Mouse (Mus musculus) liver, embryonic 15.5 days (tissue): ENCODE data around the gene Lhb. TPM values are rescaled to one million over a fixed set of nuclear protein-coding genes. Genes with fewer than 3 reads are reported as not detected.
"Not testable (repeated sequence)": the region's sequence is repeated elsewhere in the genome, so short reads cannot be mapped to it uniquely, and the experiment has no call there.

ENCODE experiments used
- ATAC-seq: fragments of 200-750 bp; cut with Nextera tagmentation; 2 replicates; pipeline ENCODE4 v1.8.0; 2017; ENCODE audit warnings: moderate number of reproducible peaks, mild to moderate bottlenecking, moderate library complexity; ENCODE audit not compliant: insufficient read depth
- H3K27ac ChIP-seq: fragments of 300-500 bp; sonication (generic); replicated peaks from 2 replicates; pipeline ENCODE4 v1.5.1; 2015; ENCODE audit warnings: mild to moderate bottlenecking, inconsistent platforms
- H3K27me3 ChIP-seq: fragments of 300-500 bp; sonication (generic); 2 replicates; pipeline ENCODE4 v1.6.1; 2015; ENCODE audit warnings: mild to moderate bottlenecking, inconsistent platforms
- H3K36me3 ChIP-seq: fragments of 300-500 bp; sonication (generic); replicated peaks from 2 replicates; pipeline ENCODE4 v1.6.1; 2015; ENCODE audit warnings: moderate library complexity, mild to moderate bottlenecking, inconsistent platforms
- H3K4me1 ChIP-seq: fragments of 300-500 bp; sonication (generic); replicated peaks from 2 replicates; pipeline ENCODE4 v1.6.1; 2015; ENCODE audit warnings: inconsistent platforms
- H3K4me2 ChIP-seq: fragments of 300-500 bp; sonication (generic); 2 replicates; pipeline ENCODE4 v1.6.1; 2015; ENCODE audit warnings: moderate library complexity, mild to moderate bottlenecking, inconsistent platforms
- H3K4me3 ChIP-seq: fragments of 300-500 bp; sonication (generic); replicated peaks from 2 replicates; pipeline ENCODE4 v1.5.1; 2015; ENCODE audit warnings: mild to moderate bottlenecking, inconsistent platforms
- H3K9ac ChIP-seq: fragments of 300-500 bp; sonication (generic); 2 replicates; pipeline ENCODE4 v1.6.1; 2015; ENCODE audit warnings: moderate library complexity, mild to moderate bottlenecking, inconsistent platforms
- H3K9me3 ChIP-seq: fragments of 300-500 bp; sonication (generic); replicated peaks from 2 replicates; pipeline ENCODE4 v1.6.1; 2016; ENCODE audit warnings: inconsistent platforms
- WGBS: fragments of 180-500 bp; shearing (Covaris S2); methylation state at CpG from one replicate; pipeline ENCODE4 v1.1.7; 2015; ENCODE audit warnings: mixed read lengths; ENCODE audit not compliant: insufficient replicate concordance; 5-methylcytosine and 5-hydroxymethylcytosine counted together
- polyA plus RNA-seq: library from polyadenylated mRNA; unstranded; fragments of >200 nt; fragmentation: Nextera tagmentation; extraction: Ambion mirVana; gene quantifications from 2 replicates; pipeline ENCODE4 v1.2.1, GENCODE M21; 2015

Lhb gene
- polyA plus RNA-seq, 1 experiment from 2014 or later, result not detected

GRCm38 (mm10) chr7:45457204-45458060 is 36.8 kb downstream of the Lhb start:
- H3K4me3 ChIP-seq, result peak overlapping the region; percentile 76
- peaks cover 55% of the 10 kb centered on the region for H3K4me1 ChIP-seq
- peaks cover 54% of the 10 kb centered on the region for H3K36me3 ChIP-seq
- H3K27me3 ChIP-seq, result no peaks in the 10 kb centered on the region
- peak overlapping the region; percentile 97 for H3K27ac ChIP-seq
- WGBS, result 38% methylated on average over 10 of the region's 10 CpGs
- ATAC-seq, result 0 out of 2 replicates have a peak, but pooled peaks have one; percentile 2
- peak overlapping the region; percentile 80 for H3K9ac ChIP-seq
- no peaks in the 10 kb centered on the region for H3K9me3 ChIP-seq
- H3K4me2 ChIP-seq, result peak overlapping the region; percentile 87

- H3K4me1 ChIP-seq, result peaks cover 62% of the 10 kb centered on the region
- peak overlapping the region; percentile 76 for H3K4me3 ChIP-seq
- H3K9ac ChIP-seq, result peak overlapping the region; percentile 80
- H3K36me3 ChIP-seq, result peaks cover 66% of the 10 kb centered on the region
- H3K27me3 ChIP-seq, result no peaks in the 10 kb centered on the region
- H3K27ac ChIP-seq, result peak overlapping the region; percentile 97
- no peaks in the 10 kb centered on the region for H3K9me3 ChIP-seq
- H3K4me2 ChIP-seq, result peak overlapping the region; percentile 87
- 2% methylated on average over 43 of the region's 43 CpGs for WGBS
- ATAC-seq, result peak; percentile 34
Measured at GRCm38 (mm10) chr7:45458748-45459563, 38.3 kb downstream of the Lhb start.

- H3K36me3 ChIP-seq, result peaks cover 67% of the 10 kb centered on the region
- not testable (repeated sequence) for H3K9me3 ChIP-seq, H3K27me3 ChIP-seq
- H3K27ac ChIP-seq, result peak within 1 kb of the TSS; percentile 97
- peak; percentile 85 for ATAC-seq
- peak within 1 kb of the TSS; percentile 76 for H3K4me3 ChIP-seq
- H3K4me1 ChIP-seq, result peaks cover 64% of the 10 kb centered on the region
- under 1% methylated on average over 37 of the region's 37 CpGs for WGBS
- H3K9ac ChIP-seq, result peak within 1 kb of the TSS; percentile 80
- peak within 1 kb of the TSS; percentile 87 for H3K4me2 ChIP-seq
Measured at GRCm38 (mm10) chr7:45459564-45460140, 39.0 kb downstream of the Lhb start, which contains the start of gene Ftl1. Ftl1 (minus strand) TSS chr7:45459884.

GRCm38 (mm10) chr7:45460377-45460776 is 39.8 kb downstream of the Lhb start:
- Histone ChIP-seq H3K4me1 (peaks cover 70% of the 10 kb centered on the region), H3K9ac (peak overlapping the region; percentile 80), H3K9me3 (no peaks in the 10 kb centered on the region), H3K27me3 (no peaks in the 10 kb centered on the region), H3K4me2 (peak overlapping the region; percentile 87), H3K36me3 (peaks cover 71% of the 10 kb centered on the region), H3K27ac (peak overlapping the region; percentile 97), H3K4me3 (peak overlapping the region; percentile 76)
- 36% methylated on average over 7 of the region's 7 CpGs for WGBS
- no peak for ATAC-seq

GRCm38 (mm10) chr7:45460860-45461314 is 40.3 kb downstream of the Lhb start:
- Histone ChIP-seq H3K9me3 (no peaks in the 10 kb centered on the region), H3K36me3 (peaks cover 69% of the 10 kb centered on the region), H3K9ac (peak overlapping the region; percentile 80), H3K27me3 (no peaks in the 10 kb centered on the region), H3K4me3 (peak overlapping the region; percentile 76), H3K27ac (peak overlapping the region; percentile 97), H3K4me1 (peaks cover 74% of the 10 kb centered on the region), H3K4me2 (peak overlapping the region; percentile 87)
- peak; percentile 67 for ATAC-seq
- 3% methylated on average over 13 of the region's 13 CpGs for WGBS

- Histone ChIP-seq H3K9me3 (no peaks in the 10 kb centered on the region), H3K27ac (peak overlapping the region; percentile 97), H3K36me3 (peaks cover 65% of the 10 kb centered on the region), H3K4me3 (peak overlapping the region; percentile 76), H3K4me1 (peaks cover 74% of the 10 kb centered on the region), H3K9ac (peak overlapping the region; percentile 80), H3K27me3 (no peaks in the 10 kb centered on the region), H3K4me2 (peak overlapping the region; percentile 87)
- WGBS, result 64% methylated on average over 5 of the region's 5 CpGs
- ATAC-seq, result peak; percentile 17
Measured at GRCm38 (mm10) chr7:45461326-45461725, 40.7 kb downstream of the Lhb start.

GRCm38 (mm10) chr7:45461781-45462180 is 41.2 kb downstream of the Lhb start:
- Histone ChIP-seq H3K9me3 (no peaks in the 10 kb centered on the region), H3K36me3 (peaks cover 63% of the 10 kb centered on the region), H3K27ac (peak overlapping the region; percentile 97), H3K4me2 (peak overlapping the region; percentile 87), H3K27me3 (no peaks in the 10 kb centered on the region), H3K4me3 (peak overlapping the region; percentile 76), H3K4me1 (peaks cover 72% of the 10 kb centered on the region), H3K9ac (peak overlapping the region; percentile 25; the same call in 1 of the 2 replicates)
- ATAC-seq, result no peak
- WGBS, result 86% methylated on average over 4 of the region's 4 CpGs

- Histone ChIP-seq H3K4me3 (no peak overlapping the region), H3K4me1 (peaks cover 72% of the 10 kb centered on the region), H3K36me3 (peaks cover 57% of the 10 kb centered on the region), H3K9ac (no peak overlapping the region), H3K27me3 (no peaks in the 10 kb centered on the region), H3K27ac (peak overlapping the region; percentile 97), H3K4me2 (no peak overlapping the region), H3K9me3 (no peaks in the 10 kb centered on the region)
- 84% methylated on average over 4 of the region's 4 CpGs for WGBS
- no peak for ATAC-seq
Measured at GRCm38 (mm10) chr7:45462325-45462724, 41.7 kb downstream of the Lhb start.

- H3K36me3 ChIP-seq, result peaks cover 52% of the 10 kb centered on the region
- not testable (repeated sequence) for H3K9ac ChIP-seq, H3K4me3 ChIP-seq, ATAC-seq, H3K27ac ChIP-seq, H3K27me3 ChIP-seq, H3K9me3 ChIP-seq, H3K4me2 ChIP-seq
- H3K4me1 ChIP-seq, result peaks cover 69% of the 10 kb centered on the region
- WGBS, result 69% methylated on average over 4 of the region's 4 CpGs
Measured at GRCm38 (mm10) chr7:45462868-45463267, 42.2 kb downstream of the Lhb start.

- H3K9ac ChIP-seq, result no peak overlapping the region
- peaks cover 42% of the 10 kb centered on the region for H3K36me3 ChIP-seq
- H3K4me2 ChIP-seq, result no peak overlapping the region
- 81% methylated on average over 7 of the region's 7 CpGs for WGBS
- H3K27me3 ChIP-seq, result no peaks in the 10 kb centered on the region
- no peaks in the 10 kb centered on the region for H3K9me3 ChIP-seq
- ATAC-seq, result no peak
- no peak overlapping the region for H3K4me3 ChIP-seq
- H3K27ac ChIP-seq, result 0 out of 2 replicates have a peak overlapping the region, but pooled peaks have one; percentile 12
- H3K4me1 ChIP-seq, result peaks cover 61% of the 10 kb centered on the region
Measured at GRCm38 (mm10) chr7:45463987-45464778, 43.6 kb downstream of the Lhb start.
